Mouse (Mus musculus): ENCODE data around the gene Olfr201. TPM values are rescaled to one million over a fixed set of nuclear protein-coding genes. Genes with fewer than 3 reads are reported as not detected.
"Not testable (repeated sequence)": the region's sequence is repeated elsewhere in the genome, so short reads cannot be mapped to it uniquely, and the experiment has no call there.

The Olfr201 gene
- polyA plus RNA-seq (2015; fragmentation: Nextera tagmentation; extraction: Ambion mirVana): not detected in 2 replicates

- 90% methylated on average over 4 of the region's 4 CpGs for WGBS
- not testable (repeated sequence) for H3K27me3 ChIP-seq; H3K9ac ChIP-seq (replicated peaks); ATAC-seq; H3K27ac ChIP-seq; H3K4me2 ChIP-seq (replicated peaks); H3K4me1 ChIP-seq (replicated peaks); H3K4me3 ChIP-seq (replicated peaks); H3K9me3 ChIP-seq; H3K36me3 ChIP-seq
Measured at GRCm38 (mm10) chr16:59272532-59272931, at the start of gene Olfr201. Gene Olfr201, minus strand, starts transcription at chr16:59272632.

GRCm38 (mm10) chr16:59318148-59318547 lies 45.7 kb upstream of the Olfr201 start, which contains the start of gene Olfr204:
Gene Olfr204, minus strand, starts transcription at chr16:59318248.
- Histone ChIP-seq H3K9me3 (no peaks in the 10 kb centered on the region), H3K27me3 (no peaks in the 10 kb centered on the region), H3K27ac (no peak within 1 kb of the TSS), H3K4me1 (replicated peaks) (no peaks in the 10 kb centered on the region), H3K36me3 (no peaks in the 10 kb centered on the region), H3K9ac (replicated peaks) (no peak within 1 kb of the TSS), H3K4me3 (replicated peaks) (no peak within 1 kb of the TSS), H3K4me2 (replicated peaks) (no peak within 1 kb of the TSS)
- no peak for ATAC-seq

- Histone ChIP-seq H3K36me3 (no peaks in the 10 kb centered on the region), H3K27me3 (no peaks in the 10 kb centered on the region), H3K4me2 (replicated peaks) (no peak within 1 kb of the TSS), H3K9ac (replicated peaks) (no peak within 1 kb of the TSS), H3K27ac (no peak within 1 kb of the TSS), H3K9me3 (no peaks in the 10 kb centered on the region), H3K4me3 (replicated peaks) (no peak within 1 kb of the TSS), H3K4me1 (replicated peaks) (no peaks in the 10 kb centered on the region)
- WGBS: 85% methylated on average over 2 of the region's 2 CpGs
- ATAC-seq: no peak
Measured at GRCm38 (mm10) chr16:59298581-59298980, 26.1 kb upstream of the Olfr201 start, which contains the start of gene Olfr203. Gene Olfr203, plus strand, starts transcription at chr16:59298881.

- H3K4me2 ChIP-seq (replicated peaks); H3K27ac ChIP-seq; H3K36me3 ChIP-seq; H3K9me3 ChIP-seq; H3K4me3 ChIP-seq (replicated peaks); H3K9ac ChIP-seq (replicated peaks); H3K4me1 ChIP-seq (replicated peaks); H3K27me3 ChIP-seq; ATAC-seq: not testable (repeated sequence)
- 86% methylated on average over 9 of the region's 9 CpGs for WGBS
Measured at GRCm38 (mm10) chr16:59287576-59287975, 15.1 kb upstream of the Olfr201 start.

- Histone ChIP-seq H3K9ac (replicated peaks) (no peak within 1 kb of the TSS), H3K4me1 (replicated peaks) (no peaks in the 10 kb centered on the region), H3K36me3 (no peaks in the 10 kb centered on the region), H3K4me3 (replicated peaks) (no peak within 1 kb of the TSS), H3K9me3 (no peaks in the 10 kb centered on the region), H3K4me2 (replicated peaks) (no peak within 1 kb of the TSS), H3K27me3 (no peaks in the 10 kb centered on the region), H3K27ac (no peak within 1 kb of the TSS)
- ATAC-seq: no peak
- WGBS: 88% methylated on average over 1 of the region's 1 CpGs
Measured at GRCm38 (mm10) chr16:59286693-59287092, 14.3 kb upstream of the Olfr201 start, which contains the start of gene Olfr202. Gene Olfr202, minus strand, starts transcription at chr16:59286793.

- H3K4me3 ChIP-seq (replicated peaks): no peak overlapping the region
- no peaks in the 10 kb centered on the region for H3K27me3 ChIP-seq
Measured at GRCm38 (mm10) chr16:59283476-59283875, 11.0 kb upstream of the Olfr201 start.

GRCm38 (mm10) chr16:59280542-59280941 lies 8.1 kb upstream of the Olfr201 start:
- no peak for ATAC-seq
- Histone ChIP-seq H3K4me2 (replicated peaks) (no peak overlapping the region), H3K27ac (no peak overlapping the region), H3K9me3 (no peaks in the 10 kb centered on the region), H3K4me1 (replicated peaks) (no peaks in the 10 kb centered on the region), H3K27me3 (no peaks in the 10 kb centered on the region), H3K36me3 (no peaks in the 10 kb centered on the region), H3K4me3 (replicated peaks) (no peak overlapping the region), H3K9ac (replicated peaks) (no peak overlapping the region)
- WGBS: 73% methylated on average over 3 of the region's 3 CpGs

More at GRCm38 (mm10) chr16:59283476-59283875, 11.0 kb upstream of the Olfr201 start:
- Histone ChIP-seq H3K9me3 (no peaks in the 10 kb centered on the region), H3K27ac (no peak overlapping the region), H3K36me3 (no peaks in the 10 kb centered on the region), H3K9ac (replicated peaks) (no peak overlapping the region), H3K4me2 (replicated peaks) (no peak overlapping the region), H3K4me1 (replicated peaks) (no peaks in the 10 kb centered on the region)
- no peak for ATAC-seq
- WGBS: 68% methylated on average over 1 of the region's 1 CpGs

- not testable (repeated sequence) for H3K27me3 ChIP-seq; H3K36me3 ChIP-seq; H3K4me3 ChIP-seq (replicated peaks); ATAC-seq; H3K4me1 ChIP-seq (replicated peaks); H3K9me3 ChIP-seq; H3K27ac ChIP-seq; H3K4me2 ChIP-seq (replicated peaks); H3K9ac ChIP-seq (replicated peaks)
- WGBS: 82% methylated on average over 4 of the region's 4 CpGs
Measured at GRCm38 (mm10) chr16:59269097-59269496, 3.3 kb downstream of the Olfr201 start.

GRCm38 (mm10) chr16:59249684-59250083 lies 22.7 kb downstream of the Olfr201 start:
- no peaks in the 10 kb centered on the region for H3K36me3 ChIP-seq

GRCm38 (mm10) chr16:59219667-59220066 lies 52.8 kb downstream of the Olfr201 start, which contains the start of gene Olfr199:
Gene Olfr199, minus strand, starts transcription at chr16:59219767.
- not testable (repeated sequence) for H3K9me3 ChIP-seq; H3K27ac ChIP-seq; H3K4me1 ChIP-seq (replicated peaks); H3K4me2 ChIP-seq (replicated peaks); H3K27me3 ChIP-seq; H3K9ac ChIP-seq (replicated peaks); H3K36me3 ChIP-seq; ATAC-seq; H3K4me3 ChIP-seq (replicated peaks)
- 82% methylated on average over 1 of the region's 1 CpGs for WGBS

More at GRCm38 (mm10) chr16:59249684-59250083, 22.7 kb downstream of the Olfr201 start:
- no peak for ATAC-seq
- no peak overlapping the region for H3K27ac ChIP-seq
- no peaks in the 10 kb centered on the region for H3K27me3 ChIP-seq
- no peak overlapping the region for H3K4me3 ChIP-seq (replicated peaks)
- no peak overlapping the region for H3K4me2 ChIP-seq (replicated peaks)
- no peak overlapping the region for H3K9ac ChIP-seq (replicated peaks)
- no peaks in the 10 kb centered on the region for H3K9me3 ChIP-seq
- no peaks in the 10 kb centered on the region for H3K4me1 ChIP-seq (replicated peaks)
- WGBS: 90% methylated on average over 17 of the region's 17 CpGs

- WGBS: 81% methylated on average over 3 of the region's 3 CpGs
Measured at GRCm38 (mm10) chr16:59217861-59218260, 54.6 kb downstream of the Olfr201 start.

More at GRCm38 (mm10) chr16:59217861-59218260, 54.6 kb downstream of the Olfr201 start:
- H3K4me3 ChIP-seq (replicated peaks); H3K27ac ChIP-seq; H3K9ac ChIP-seq (replicated peaks); H3K36me3 ChIP-seq; H3K27me3 ChIP-seq; H3K4me1 ChIP-seq (replicated peaks); H3K9me3 ChIP-seq; H3K4me2 ChIP-seq (replicated peaks); ATAC-seq: not testable (repeated sequence)

All from midbrain, embryonic 13.5 days (tissue).